Mouse (Mus musculus) thymus, postnatal 0 days (tissue): ENCODE data around the gene Syn3. TPM values are rescaled to one million over a fixed set of nuclear protein-coding genes. Genes with fewer than 3 reads are reported as not detected.
"Not testable (repeated sequence)": the region's sequence is repeated elsewhere in the genome, so short reads cannot be mapped to it uniquely, and the experiment has no call there.

Experiments used
- DNase-seq: peaks from one replicate; pipeline ENCODE4 v3.0.0-alpha.2; 2015; ENCODE audit warnings: low spot score
- polyA plus RNA-seq: library from polyadenylated mRNA; unstranded; fragments of >200 nt; fragmentation: Nextera tagmentation; extraction: Ambion mirVana; gene quantifications from 2 replicates; pipeline ENCODE4 v1.2.1, GENCODE M21; 2015

The Syn3 gene
- polyA plus RNA-seq = 0.98 and 1.1 TPM in 2 replicates

GRCm38 (mm10) chr10:86498673-86499391 lies at the start of gene Syn3:
Gene Syn3 (minus strand): TSS chr10:86498896.
- peak; percentile 91 for DNase-seq

- not testable (repeated sequence) for DNase-seq
These were observed 27.7 kb upstream of the Syn3 start for GRCm38 (mm10) chr10:86526357-86526874.

- DNase-seq = no peak
These were observed 15.1 kb upstream of the Syn3 start for GRCm38 (mm10) chr10:86513801-86514200.

- no peak for DNase-seq
These were observed 12.2 kb upstream of the Syn3 start for GRCm38 (mm10) chr10:86510941-86511340.

GRCm38 (mm10) chr10:86502063-86502462 lies 3.4 kb upstream of the Syn3 start:
- DNase-seq = no peak

GRCm38 (mm10) chr10:86498051-86498672 lies 534 bp downstream of the Syn3 start:
- no peak for DNase-seq

- no peak for DNase-seq
These were observed 2.8 kb downstream of the Syn3 start for GRCm38 (mm10) chr10:86495851-86496250.

GRCm38 (mm10) chr10:86493140-86493539 lies 5.6 kb downstream of the Syn3 start:
- no peak for DNase-seq

GRCm38 (mm10) chr10:86492089-86492907 lies 6.4 kb downstream of the Syn3 start:
- no peak for DNase-seq

- DNase-seq = no peak
These were observed 7.2 kb downstream of the Syn3 start for GRCm38 (mm10) chr10:86491316-86492088.

- no peak for DNase-seq
These were observed 10.2 kb downstream of the Syn3 start for GRCm38 (mm10) chr10:86488544-86488943.

- no peak for DNase-seq
These were observed 12.7 kb downstream of the Syn3 start for GRCm38 (mm10) chr10:86485971-86486370.

- peak; percentile 47 for DNase-seq
These were observed 14.7 kb downstream of the Syn3 start for GRCm38 (mm10) chr10:86483968-86484367.

GRCm38 (mm10) chr10:86482496-86482895 lies 16.2 kb downstream of the Syn3 start:
- no peak for DNase-seq

GRCm38 (mm10) chr10:86480711-86481110 lies 18.0 kb downstream of the Syn3 start:
- DNase-seq = no peak

GRCm38 (mm10) chr10:86479718-86480121 lies 19.0 kb downstream of the Syn3 start:
- no peak for DNase-seq

- no peak for DNase-seq
These were observed 22.0 kb downstream of the Syn3 start for GRCm38 (mm10) chr10:86476720-86477119.

- no peak for DNase-seq
These were observed 23.4 kb downstream of the Syn3 start for GRCm38 (mm10) chr10:86475270-86475669.

- DNase-seq = no peak
These were observed 24.2 kb downstream of the Syn3 start for GRCm38 (mm10) chr10:86474176-86475154.
